Mouse (Mus musculus) liver, adult 2 months (tissue): ENCODE measurements around the gene Snrnp200.

Source experiments
- CTCF ChIP-seq: fragments of 200-500 bp; IDR thresholded peaks from 2 replicates; pipeline ENCODE4 v1.5.1; 2011; ENCODE audit warnings: low read depth, low read length, control low read depth
- POLR2A ChIP-seq: fragments of 200-500 bp; IDR thresholded peaks from 2 replicates; pipeline ENCODE4 v1.6.1; 2011; ENCODE audit warnings: low read length, control low read depth; ENCODE audit not compliant: insufficient read depth; ENCODE audit errors: extremely low read depth

GRCm38 (mm10) chr2:127206916-127207315 lies 1.3 kb upstream of the Snrnp200 start:
- no peak for TF ChIP-seq POLR2A
- TF ChIP-seq CTCF, result no peak
